Mouse (Mus musculus) heart, embryonic 11.5 days (tissue): ENCODE measurements around the gene Cox17. TPM values are rescaled to one million over a fixed set of nuclear protein-coding genes. Genes with fewer than 3 reads are reported as not detected.

Source experiments
- ATAC-seq: fragments of 200-750 bp; cut with Nextera tagmentation; replicated peaks from 2 replicates; pipeline ENCODE4 v1.8.0; 2017; ENCODE audit warnings: moderate library complexity; ENCODE audit not compliant: insufficient number of reproducible peaks, low FRiP score, low TSS enrichment
- H3K27ac ChIP-seq: fragments of 300-500 bp; sonication (generic); 2 replicates; pipeline ENCODE4 v1.5.1; 2014; ENCODE audit warnings: mild to moderate bottlenecking, low read depth, low read length
- H3K27me3 ChIP-seq: fragments of 300-500 bp; sonication (generic); 2 replicates; pipeline ENCODE4 v1.6.1; 2014; ENCODE audit warnings: mild to moderate bottlenecking, low read length, mixed read lengths; ENCODE audit not compliant: control insufficient read depth, insufficient read depth
- H3K36me3 ChIP-seq: fragments of 300-500 bp; sonication (generic); 2 replicates; pipeline ENCODE4 v1.6.1; 2014; ENCODE audit warnings: mild to moderate bottlenecking, low read length, moderate library complexity, mixed read lengths; ENCODE audit not compliant: control insufficient read depth, insufficient read depth
- H3K4me1 ChIP-seq: fragments of 300-500 bp; sonication (generic); 2 replicates; pipeline ENCODE4 v1.6.1; 2014; ENCODE audit warnings: low read length; ENCODE audit not compliant: control insufficient read depth, insufficient read depth
- H3K4me2 ChIP-seq: fragments of 300-500 bp; sonication (generic); 2 replicates; pipeline ENCODE4 v1.6.1; 2014; ENCODE audit warnings: mild to moderate bottlenecking, moderate library complexity
- H3K4me3 ChIP-seq: fragments of 300-500 bp; sonication (generic); 2 replicates; pipeline ENCODE4 v1.5.1; 2014; ENCODE audit warnings: low read depth, low read length
- H3K9ac ChIP-seq: fragments of 300-500 bp; sonication (generic); 2 replicates; pipeline ENCODE4 v1.6.1; 2014; ENCODE audit warnings: mild to moderate bottlenecking, low read depth, low read length, moderate library complexity
- H3K9me3 ChIP-seq: fragments of 300-500 bp; sonication (generic); replicated peaks from 2 replicates; pipeline ENCODE4 v1.6.1; 2016; ENCODE audit warnings: low read length; ENCODE audit not compliant: control insufficient read depth
- WGBS: fragments of 180-500 bp; shearing (Covaris S2); extraction: QIAGEN DNeasy Blood & Tissue Kit; methylation state at CpG from one replicate; pipeline ENCODE4 v1.1.7; 2014; ENCODE audit not compliant: insufficient replicate concordance; 5-methylcytosine and 5-hydroxymethylcytosine counted together
- polyA plus RNA-seq: library from polyadenylated mRNA; unstranded; fragments of >200 nt; fragmentation: Nextera tagmentation; extraction: Ambion mirVana; gene quantifications from 2 replicates; pipeline ENCODE4 v1.2.1, GENCODE M21; 2014

Cox17 gene
- polyA plus RNA-seq, 1 experiment from 2014 or later, result 314 TPM

- no peak overlapping the region for H3K4me3 ChIP-seq
- no peaks in the 10 kb centered on the region for H3K27me3 ChIP-seq
- H3K36me3 ChIP-seq, result no peaks in the 10 kb centered on the region
- H3K27ac ChIP-seq, result no peak overlapping the region
- WGBS, result 86% methylated on average over 6 of the region's 6 CpGs
- H3K4me2 ChIP-seq, result no peak overlapping the region
- ATAC-seq, result no peak
- H3K9ac ChIP-seq, result no peak overlapping the region
- no peaks in the 10 kb centered on the region for H3K9me3 ChIP-seq
- H3K4me1 ChIP-seq, result no peaks in the 10 kb centered on the region
These were observed 38.4 kb downstream of the Cox17 start for GRCm38 (mm10) chr16:38385184-38385634.

- no peak for ATAC-seq
- no peak overlapping the region for H3K4me3 ChIP-seq
- H3K9ac ChIP-seq, result no peak overlapping the region
- 88% methylated on average over 4 of the region's 4 CpGs for whole genome bisulfite sequencing
- H3K4me1 ChIP-seq, result no peaks in the 10 kb centered on the region
- H3K27me3 ChIP-seq, result no peaks in the 10 kb centered on the region
- H3K27ac ChIP-seq, result no peak overlapping the region
- H3K9me3 ChIP-seq, result no peaks in the 10 kb centered on the region
- H3K36me3 ChIP-seq, result no peaks in the 10 kb centered on the region
- no peak overlapping the region for H3K4me2 ChIP-seq
These were observed 38.9 kb downstream of the Cox17 start for GRCm38 (mm10) chr16:38385700-38386099.

GRCm38 (mm10) chr16:38387389-38387788 lies 40.6 kb downstream of the Cox17 start:
- ATAC-seq, result no peak
- WGBS, result 75% methylated on average over 6 of the region's 6 CpGs
- Histone ChIP-seq H3K4me2 (no peak overlapping the region), H3K9ac (no peak overlapping the region), H3K4me1 (no peaks in the 10 kb centered on the region), H3K27me3 (no peaks in the 10 kb centered on the region), H3K27ac (no peak overlapping the region), H3K4me3 (no peak overlapping the region), H3K36me3 (no peaks in the 10 kb centered on the region), H3K9me3 (no peaks in the 10 kb centered on the region)

- no peaks in the 10 kb centered on the region for H3K27me3 ChIP-seq
- ATAC-seq, result no peak
- WGBS, result 66% methylated on average over 6 of the region's 6 CpGs
- H3K4me2 ChIP-seq, result no peak overlapping the region
- H3K4me3 ChIP-seq, result no peak overlapping the region
- H3K27ac ChIP-seq, result no peak overlapping the region
- no peaks in the 10 kb centered on the region for H3K36me3 ChIP-seq
- H3K9ac ChIP-seq, result no peak overlapping the region
- H3K9me3 ChIP-seq, result no peaks in the 10 kb centered on the region
- no peaks in the 10 kb centered on the region for H3K4me1 ChIP-seq
These were observed 42.0 kb downstream of the Cox17 start for GRCm38 (mm10) chr16:38388757-38389156.

GRCm38 (mm10) chr16:38389284-38389893 lies 42.6 kb downstream of the Cox17 start:
- Histone ChIP-seq H3K36me3 (no peaks in the 10 kb centered on the region), H3K27ac (no peak overlapping the region), H3K4me1 (no peaks in the 10 kb centered on the region), H3K4me2 (no peak overlapping the region), H3K9ac (no peak overlapping the region), H3K4me3 (no peak overlapping the region), H3K27me3 (no peaks in the 10 kb centered on the region), H3K9me3 (no peaks in the 10 kb centered on the region)
- 80% methylated on average over 8 of the region's 8 CpGs for whole genome bisulfite sequencing
- no peak for ATAC-seq

GRCm38 (mm10) chr16:38390322-38390721 lies 43.5 kb downstream of the Cox17 start:
- H3K27me3 ChIP-seq, result no peaks in the 10 kb centered on the region
- no peak overlapping the region for H3K4me2 ChIP-seq
- no peak for ATAC-seq
- WGBS, result 85% methylated on average over 7 of the region's 7 CpGs
- H3K36me3 ChIP-seq, result no peaks in the 10 kb centered on the region
- H3K9me3 ChIP-seq, result no peaks in the 10 kb centered on the region
- H3K4me1 ChIP-seq, result no peaks in the 10 kb centered on the region
- H3K4me3 ChIP-seq, result no peak overlapping the region
- no peak overlapping the region for H3K9ac ChIP-seq
- no peak overlapping the region for H3K27ac ChIP-seq

GRCm38 (mm10) chr16:38392126-38392894 lies 45.5 kb downstream of the Cox17 start:
- no peak for ATAC-seq
- Histone ChIP-seq H3K4me3 (no peak overlapping the region), H3K9ac (no peak overlapping the region), H3K9me3 (no peaks in the 10 kb centered on the region), H3K4me2 (peak overlapping the region; percentile 21), H3K27ac (no peak overlapping the region), H3K4me1 (peaks cover 5% of the 10 kb centered on the region; the same call in 1 of the 2 replicates), H3K27me3 (no peaks in the 10 kb centered on the region), H3K36me3 (no peaks in the 10 kb centered on the region)
- WGBS, result 70% methylated on average over 23 of the region's 23 CpGs

GRCm38 (mm10) chr16:38394191-38394618 lies 47.4 kb downstream of the Cox17 start:
- H3K27ac ChIP-seq, result no peak overlapping the region
- H3K9ac ChIP-seq, result no peak overlapping the region
- H3K9me3 ChIP-seq, result no peaks in the 10 kb centered on the region
- H3K4me2 ChIP-seq, result no peak overlapping the region
- no peaks in the 10 kb centered on the region for H3K27me3 ChIP-seq
- 78% methylated on average over 8 of the region's 8 CpGs for WGBS
- H3K36me3 ChIP-seq, result no peaks in the 10 kb centered on the region
- no peak overlapping the region for H3K4me3 ChIP-seq
- H3K4me1 ChIP-seq, result peaks cover 6% of the 10 kb centered on the region
- no peak for ATAC-seq
